8 mouse cellular contexts compared by ENCODE assay signal in the genomic region with DNA sequence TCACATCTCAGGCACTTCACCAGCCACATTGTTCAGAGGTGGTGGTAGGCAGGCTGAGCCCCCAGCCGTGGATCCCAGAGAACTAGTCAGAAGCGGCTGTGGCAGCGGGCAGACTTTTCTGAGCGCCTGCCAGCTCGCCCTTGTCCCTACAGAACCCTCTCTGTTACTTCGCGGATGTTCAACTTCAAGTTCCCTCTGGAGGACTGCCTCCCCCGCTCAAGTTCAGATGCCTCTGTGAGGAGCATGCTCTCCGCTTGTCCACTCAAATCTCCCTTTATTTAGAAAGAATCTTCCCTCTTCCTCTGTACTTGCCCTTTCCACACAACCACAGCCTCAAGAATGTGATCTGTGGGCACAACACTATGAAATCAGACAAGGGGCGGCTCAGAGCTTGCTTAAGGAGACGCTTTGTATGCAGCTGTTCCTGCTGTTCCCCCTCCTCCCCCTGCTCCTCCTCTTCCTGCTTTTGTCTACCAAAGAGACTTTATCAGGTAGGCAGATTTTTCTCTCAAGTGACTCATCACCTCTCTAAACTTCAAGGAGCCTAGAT. TPM values are rescaled to one million over a fixed set of nuclear protein-coding genes. Genes with fewer than 3 reads are reported as not detected.
DNase-seq lines count a peak whose midpoint lies in the region; ATAC-seq and TF ChIP-seq lines count a peak whose summit lies in the region.

No protein-coding gene starts in this region.

- H3K36me3 ChIP-seq in embryonic facial prominence, embryonic 12.5 days = no peaks in the 10 kb centered on the region
- no peaks in the 10 kb centered on the region for H3K36me3 ChIP-seq in heart, postnatal 0 days (replicated peaks; ENCODE audit: control insufficient read depth, insufficient read depth, low read length)
- H3K36me3 ChIP-seq in midbrain, embryonic 14.5 days (ENCODE audit: control insufficient read depth, insufficient read depth, low read length) = no peaks in the 10 kb centered on the region

- H3K4me2 ChIP-seq in embryonic facial prominence, embryonic 12.5 days (replicated peaks) = no peak overlapping the region
- peak overlapping the region; percentile 51 for H3K4me2 ChIP-seq in heart, postnatal 0 days (ENCODE audit: low read depth, low read length)
- H3K4me2 ChIP-seq in midbrain, embryonic 14.5 days (ENCODE audit: low read length) = no peak overlapping the region

- no peak for TF ChIP-seq CTCF in heart, postnatal 0 days (IDR thresholded peaks at IDR 0.05; ENCODE audit: low read depth)

- H3K4me1 ChIP-seq in embryonic facial prominence, embryonic 12.5 days = peaks cover 7% of the 10 kb centered on the region; the same call in 1 of the 2 replicates
- H3K4me1 ChIP-seq in heart, postnatal 0 days (ENCODE audit: control insufficient read depth, insufficient read depth) = 0 out of 2 replicates have a peak, but pooled peaks cover 4% of the 10 kb centered on the region
- no peaks in the 10 kb centered on the region for H3K4me1 ChIP-seq in midbrain, embryonic 14.5 days (ENCODE audit: control insufficient read depth, insufficient read depth, low read length)

- intact Hi-C loops in left cerebral cortex, postnatal 14 days (cut with DNase I) = no loop called here

- no peak overlapping the region for H3K4me3 ChIP-seq in embryonic facial prominence, embryonic 12.5 days
- H3K4me3 ChIP-seq in heart, postnatal 0 days (ENCODE audit: low read depth, low read length) = peak overlapping the region; percentile 35
- no peak overlapping the region for H3K4me3 ChIP-seq in midbrain, embryonic 14.5 days (replicated peaks; ENCODE audit: low read depth, low read length)

- H3K9ac ChIP-seq in embryonic facial prominence, embryonic 12.5 days = no peak overlapping the region
- peak overlapping the region; percentile 24; the same call in 1 of the 2 replicates for H3K9ac ChIP-seq in heart, postnatal 0 days (replicated peaks; ENCODE audit: low read depth, low read length)
- no peak overlapping the region for H3K9ac ChIP-seq in midbrain, embryonic 14.5 days (replicated peaks; ENCODE audit: low read length)

- no peaks in the 10 kb centered on the region for H3K9me3 ChIP-seq in embryonic facial prominence, embryonic 12.5 days
- H3K9me3 ChIP-seq in heart, postnatal 0 days (replicated peaks; ENCODE audit: control insufficient read depth, low read length) = no peaks in the 10 kb centered on the region
- H3K9me3 ChIP-seq in midbrain, embryonic 14.5 days (ENCODE audit: control insufficient read depth, low read length) = no peaks in the 10 kb centered on the region

- DNase-seq in kidney, postnatal 10 days = peak; percentile 54
- no peak for DNase-seq in kidney, adult 18-20 months
- DNase-seq in heart, postnatal 0 days (ENCODE audit: low spot score) = peak; percentile 41
- peak; percentile 45 to 49 for DNase-seq in left cerebral cortex, postnatal 14 days (ENCODE audit: low spot score in 2 of 2)
- peak; percentile 32 for DNase-seq in midbrain, embryonic 14.5 days
- DNase-seq in thymus, postnatal 14 days = peak; percentile 53
- DNase-seq in spleen, postnatal 36 days (ENCODE audit: low spot score in 2 of 2) = no peak

- ATAC-seq in embryonic facial prominence, embryonic 12.5 days (ENCODE audit: insufficient number of reproducible peaks, insufficient read depth, low FRiP score, low TSS enrichment) = no peak
- ATAC-seq in heart, postnatal 0 days (ENCODE audit: insufficient read depth, low read depth) = peak; percentile 38
- no peak for ATAC-seq in midbrain, embryonic 14.5 days (ENCODE audit: low FRiP score, low TSS enrichment)

- peak overlapping the region; percentile 66 for H3K27ac ChIP-seq in embryonic facial prominence, embryonic 12.5 days
- H3K27ac ChIP-seq in heart, postnatal 0 days (ENCODE audit: low read depth) = peak overlapping the region; percentile 79
- H3K27ac ChIP-seq in midbrain, embryonic 14.5 days (replicated peaks; ENCODE audit: low read depth, low read length) = 0 out of 2 replicates have a peak overlapping the region, but pooled peaks have one; percentile 26

- H3K27me3 ChIP-seq in embryonic facial prominence, embryonic 12.5 days = no peaks in the 10 kb centered on the region
- no peaks in the 10 kb centered on the region for H3K27me3 ChIP-seq in heart, postnatal 0 days (ENCODE audit: control insufficient read depth, insufficient read depth, low read length)
- H3K27me3 ChIP-seq in midbrain, embryonic 14.5 days (ENCODE audit: control insufficient read depth, insufficient read depth, low read length) = no peaks in the 10 kb centered on the region

- WGBS in embryonic facial prominence, embryonic 12.5 days = 51% methylated on average over 11 of the region's 11 CpGs
- 5% methylated on average over 11 of the region's 11 CpGs for WGBS in heart, postnatal 0 days
- 64% methylated on average over 11 of the region's 11 CpGs for WGBS in midbrain, embryonic 14.5 days

- TF ChIP-seq EP300 in heart, postnatal 0 days (IDR thresholded peaks at IDR 0.05; ENCODE audit: low read depth) = no peak

RNA-seq across cellular contexts. Expression of a gene that starts 42.9 kb away (rescaled TPM):
- polyA plus RNA-seq in embryonic facial prominence, embryonic 12.5 days (2016; fragmentation: Nextera tagmentation; extraction: Ambion mirVana) = 78.8 and 81.7 TPM in 2 replicates
- total RNA-seq in heart, postnatal 0 days (2014; rRNA removed; ENCODE audit: low replicate concordance) = 50.3 and 61.6 TPM in 2 replicates
- 47.3 and 48.4 TPM in 2 replicates for polyA plus RNA-seq in heart, postnatal 0 days (2015; fragmentation: Nextera tagmentation; extraction: Ambion mirVana)
- 10 to 100 TPM; 47.9 to 50.3 TPM for total RNA-seq in left cerebral cortex, postnatal 14 days (2021)
- polyA plus RNA-seq in midbrain, embryonic 14.5 days (2014; fragmentation: Nextera tagmentation; extraction: Ambion mirVana) = 10.6 and 19.1 TPM in 2 replicates

RNA-seq across cellular contexts. Expression of a gene that starts 52.0 kb away (rescaled TPM):
- polyA plus RNA-seq in embryonic facial prominence, embryonic 12.5 days (2016; fragmentation: Nextera tagmentation; extraction: Ambion mirVana) = 3.5 and 4.3 TPM in 2 replicates
- total RNA-seq in heart, postnatal 0 days (2014; rRNA removed; ENCODE audit: low replicate concordance) = 4.7 and 5.2 TPM in 2 replicates
- polyA plus RNA-seq in heart, postnatal 0 days (2015; fragmentation: Nextera tagmentation; extraction: Ambion mirVana) = 3.1 and 3.5 TPM in 2 replicates
- under 1 TPM; 0.21 to 0.35 TPM for total RNA-seq in left cerebral cortex, postnatal 14 days (2021)
- polyA plus RNA-seq in midbrain, embryonic 14.5 days (2014; fragmentation: Nextera tagmentation; extraction: Ambion mirVana) = 0.93 and 2.4 TPM in 2 replicates

Comparison
In these comparisons a context has a peak if more than half of its experiments do, and no peak if none do; other contexts are left out.
1. DNase-seq: peak in kidney, postnatal 10 days (single experiment), heart, postnatal 0 days (single experiment), left cerebral cortex, postnatal 14 days (2 of 2), midbrain, embryonic 14.5 days (single experiment) and thymus, postnatal 14 days (single experiment); none in kidney, adult 18-20 months (single experiment) and spleen, postnatal 36 days (0 of 2).
2. H3K27ac ChIP-seq: peak in every context shown above with its lines; median percentile 79 in heart, postnatal 0 days; 66 in embryonic facial prominence, embryonic 12.5 days; 26 in midbrain, embryonic 14.5 days.